Mouse (Mus musculus): Measurements from ENCODE around the gene Gm42742.

DNA sequence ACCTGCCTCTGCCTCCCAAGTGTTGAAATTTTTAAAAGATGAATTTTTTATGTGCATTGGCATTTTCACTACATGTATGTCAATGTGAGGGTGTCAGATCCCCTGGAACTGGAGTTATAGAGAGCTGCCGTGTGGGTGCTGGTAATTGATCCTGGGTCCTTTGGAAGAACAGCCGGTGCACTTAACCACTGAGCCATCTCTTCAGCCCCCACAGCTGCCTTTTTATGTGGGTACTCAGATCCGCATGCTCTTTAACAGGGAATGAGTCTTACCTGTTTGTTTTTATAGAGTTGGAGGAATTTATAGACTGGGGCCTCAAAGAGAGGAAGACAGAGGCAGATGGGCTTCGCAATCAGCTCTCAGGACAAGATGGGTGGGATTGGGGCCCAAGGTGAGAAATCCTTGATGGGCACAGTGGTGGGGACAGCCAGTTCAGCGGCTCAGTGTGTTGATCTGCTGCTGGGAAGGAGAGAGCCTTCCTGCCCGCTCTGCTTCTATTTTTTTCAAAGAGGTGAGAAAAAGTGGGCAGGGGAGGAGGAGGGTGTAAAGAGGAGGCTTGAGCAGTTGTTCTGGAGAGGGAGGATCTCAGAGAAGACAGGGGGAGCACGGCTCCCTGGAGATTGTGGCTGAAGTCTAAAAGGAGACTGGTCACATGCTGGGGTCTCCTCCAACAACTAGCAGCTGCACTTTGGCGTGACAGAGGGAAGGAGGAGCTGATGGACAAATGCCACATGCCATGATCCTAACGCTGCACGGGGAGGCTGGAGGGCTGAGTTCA, 36.0 kb downstream of the Gm42742 start:
- TF ChIP-seq MYOD1 (IDR thresholded peaks at IDR 0.05; ENCODE audit: control insufficient read depth in 1 of 3, insufficient read length in 2 of 3, low read depth in 2 of 3) (peak; percentile 13 to 89 (median 67)), E2F4 (IDR thresholded peaks at IDR 0.05; ENCODE audit: insufficient read depth) (no peak), USF1 (IDR thresholded peaks at IDR 0.05; ENCODE audit: low read depth) (peak; percentile 66), POLR2A (IDR thresholded peaks at IDR 0.05; ENCODE audit: insufficient read length, low read depth) (no peak), POLR2AphosphoS2 (IDR thresholded peaks at IDR 0.05; ENCODE audit: insufficient read length, low read depth) (peak; percentile 61), TCF12 (IDR thresholded peaks at IDR 0.05; ENCODE audit: insufficient read depth, poor library complexity, severe bottlenecking) (peak; percentile 23), TCF3 (IDR thresholded peaks at IDR 0.05; ENCODE audit: insufficient read length, low read depth) (no peak), MYOG (IDR thresholded peaks at IDR 0.05; ENCODE audit: control insufficient read depth in 1 of 3, insufficient read depth in 1 of 3, insufficient read length in 2 of 3, low read depth in 2 of 3) (peak; percentile 66 to 88 (median 66))

Data from myocyte (in vitro differentiated cells).